ENCODE assay signal across 15 mouse cellular contexts in genomic region chr6:127723126-127723525, GRCm38 (mm10). TPM values are rescaled to one million over a fixed set of nuclear protein-coding genes. Genes with fewer than 3 reads are reported as not detected.
A peak's percentile ranks its signal among the peaks of the same experiment; 100 is the strongest.
DNase-seq lines count a peak whose midpoint lies in the region; ATAC-seq and TF ChIP-seq lines count a peak whose summit lies in the region.
"Had no signal": no experiment of that assay in that cellular context is flagged by ENCODE, and none has a peak within 500 bp of the region (broad histone marks: within the 10 kb centered on the region; RNA-seq: fewer than 3 reads in every experiment).

No protein-coding gene starts in this region.

- H3K4me2 ChIP-seq in forebrain, embryonic 16.5 days (ENCODE audit: low read length), result no peak overlapping the region
- no peak overlapping the region for H3K4me2 ChIP-seq in forebrain, postnatal 0 days (ENCODE audit: low read depth)
- H3K4me2 ChIP-seq in midbrain, embryonic 15.5 days, result no peak overlapping the region
- H3K4me2 ChIP-seq: embryonic facial prominence, embryonic 13.5 days; lung, embryonic 15.5 days had no signal

- 38% methylated on average over 8 of the region's 8 CpGs for WGBS in forebrain, embryonic 10.5 days
- 24% methylated on average over 8 of the region's 8 CpGs for WGBS in forebrain, embryonic 16.5 days
- WGBS in forebrain, postnatal 0 days, result 24% methylated on average over 8 of the region's 8 CpGs
- 19% methylated on average over 8 of the region's 8 CpGs for WGBS in midbrain, embryonic 15.5 days

- H3K36me3 ChIP-seq in forebrain, embryonic 10.5 days (replicated peaks), result no peaks in the 10 kb centered on the region
- H3K36me3 ChIP-seq in forebrain, embryonic 16.5 days (ENCODE audit: control insufficient read depth, insufficient read depth), result no peaks in the 10 kb centered on the region
- no peaks in the 10 kb centered on the region for H3K36me3 ChIP-seq in ES-E14 (ENCODE audit: control insufficient read depth, insufficient read depth, low read length, poor library complexity, severe bottlenecking)
- peaks cover 11% of the 10 kb centered on the region; the same call in 1 of the 2 replicates for H3K36me3 ChIP-seq in forebrain, postnatal 0 days (ENCODE audit: insufficient read depth)
- no peaks in the 10 kb centered on the region for H3K36me3 ChIP-seq in midbrain, embryonic 15.5 days (replicated peaks)
- H3K36me3 ChIP-seq: embryonic facial prominence, embryonic 13.5 days; lung, embryonic 15.5 days had no signal

- H3K9me3 ChIP-seq in forebrain, embryonic 10.5 days, result no peaks in the 10 kb centered on the region
- H3K9me3 ChIP-seq in forebrain, embryonic 16.5 days (ENCODE audit: control insufficient read depth, low read length), result no peaks in the 10 kb centered on the region
- no peaks in the 10 kb centered on the region for H3K9me3 ChIP-seq in ES-E14 (ENCODE audit: control insufficient read depth, insufficient read depth, low read depth, low read length)
- H3K9me3 ChIP-seq in forebrain, postnatal 0 days (ENCODE audit: low read length), result no peaks in the 10 kb centered on the region
- no peaks in the 10 kb centered on the region for H3K9me3 ChIP-seq in midbrain, embryonic 15.5 days
- H3K9me3 ChIP-seq: embryonic facial prominence, embryonic 13.5 days; lung, embryonic 15.5 days had no signal

- peak overlapping the region; percentile 71 for H3K27ac ChIP-seq in forebrain, embryonic 10.5 days
- no peak overlapping the region for H3K27ac ChIP-seq in forebrain, embryonic 16.5 days (ENCODE audit: low read length)
- no peak overlapping the region for H3K27ac ChIP-seq in ES-E14 (ENCODE audit: insufficient read depth, low read depth, low read length, poor library complexity, severe bottlenecking)
- no peak overlapping the region for H3K27ac ChIP-seq in forebrain, postnatal 0 days (ENCODE audit: low read depth, low read length)
- peak overlapping the region; percentile 19; the same call in 1 of the 2 replicates for H3K27ac ChIP-seq in midbrain, embryonic 15.5 days
- H3K27ac ChIP-seq: embryonic facial prominence, embryonic 13.5 days; lung, embryonic 15.5 days had no signal

- in situ Hi-C loops in ES-E14 (cut with MboI; ENCODE audit: low sequenced_read_pairs in 2 of 2, unreplicated experiment in 2 of 2), result no loop called here

- no peak overlapping the region for H3K4me3 ChIP-seq in forebrain, embryonic 10.5 days
- no peak overlapping the region for H3K4me3 ChIP-seq in forebrain, embryonic 16.5 days (replicated peaks; ENCODE audit: low read length)
- no peak overlapping the region for H3K4me3 ChIP-seq in ES-E14 (ENCODE audit: insufficient read depth in 1 of 2, low read depth in 1 of 2, low read length in 2 of 2, poor library complexity in 1 of 2, severe bottlenecking in 1 of 2)
- H3K4me3 ChIP-seq in forebrain, postnatal 0 days (ENCODE audit: low read depth, low read length), result no peak overlapping the region
- no peak overlapping the region for H3K4me3 ChIP-seq in midbrain, embryonic 15.5 days
- H3K4me3 ChIP-seq: embryonic facial prominence, embryonic 13.5 days; lung, embryonic 15.5 days had no signal

- no peak for TF ChIP-seq CTCF in forebrain, postnatal 0 days (IDR thresholded peaks at IDR 0.05; ENCODE audit: low read depth)

- no peak for DNase-seq in forebrain, embryonic 10.5 days (ENCODE audit: extremely low spot score, low spot score)
- peak; percentile 26 for DNase-seq in ES-E14 (ENCODE audit: low read depth, low spot score)
- no peak for DNase-seq in forebrain, postnatal 0 days
- no peak for DNase-seq in testis, postnatal 14 days (ENCODE audit: low spot score)
- DNase-seq: heart, adult 18-20 months; heart, postnatal 4 days had no signal

- H3K9ac ChIP-seq in forebrain, embryonic 16.5 days (replicated peaks; ENCODE audit: low read depth, low read length), result no peak overlapping the region
- no peak overlapping the region for H3K9ac ChIP-seq in ES-E14 (ENCODE audit: insufficient read depth, low read depth, low read length, poor library complexity, severe bottlenecking)
- no peak overlapping the region for H3K9ac ChIP-seq in forebrain, postnatal 0 days
- no peak overlapping the region for H3K9ac ChIP-seq in midbrain, embryonic 15.5 days
- H3K9ac ChIP-seq: embryonic facial prominence, embryonic 13.5 days; lung, embryonic 15.5 days had no signal

- H3K27me3 ChIP-seq in forebrain, embryonic 10.5 days (ENCODE audit: poor library complexity, severe bottlenecking), result no peaks in the 10 kb centered on the region
- H3K27me3 ChIP-seq in forebrain, embryonic 16.5 days (replicated peaks; ENCODE audit: control insufficient read depth, insufficient read depth, low read length), result no peaks in the 10 kb centered on the region
- H3K27me3 ChIP-seq in forebrain, postnatal 0 days (ENCODE audit: insufficient read depth, low read length), result no peaks in the 10 kb centered on the region
- H3K27me3 ChIP-seq in midbrain, embryonic 15.5 days (replicated peaks), result no peaks in the 10 kb centered on the region
- H3K27me3 ChIP-seq: embryonic facial prominence, embryonic 13.5 days; lung, embryonic 15.5 days had no signal

- H3K4me1 ChIP-seq in forebrain, embryonic 10.5 days, result peaks cover 24% of the 10 kb centered on the region
- no peaks in the 10 kb centered on the region; the same call in 1 of the 2 replicates for H3K4me1 ChIP-seq in forebrain, embryonic 16.5 days (replicated peaks; ENCODE audit: control insufficient read depth, insufficient read depth, low read length)
- H3K4me1 ChIP-seq in ES-E14 (ENCODE audit: control insufficient read depth in 2 of 2, insufficient read depth in 2 of 2, low read length in 2 of 2, poor library complexity in 1 of 2), result peaks cover 0 to 7% of the 10 kb centered on the region in 2 experiments; a peak in 3 of 4 replicates
- no peaks in the 10 kb centered on the region for H3K4me1 ChIP-seq in forebrain, postnatal 0 days (ENCODE audit: insufficient read depth)
- H3K4me1 ChIP-seq in midbrain, embryonic 15.5 days, result peaks cover 3% of the 10 kb centered on the region
- H3K4me1 ChIP-seq: embryonic facial prominence, embryonic 13.5 days; lung, embryonic 15.5 days had no signal

- no peak; the same call in 1 of the 2 replicates for ATAC-seq in forebrain, embryonic 16.5 days
- peak; percentile 32; the same call in 1 of the 2 replicates for ATAC-seq in forebrain, postnatal 0 days
- ATAC-seq in midbrain, embryonic 15.5 days (replicated peaks), result 0 out of 2 replicates have a peak, but pooled peaks have one; percentile 13
- no peak for ATAC-seq in erythroblast, adult 5-6 weeks (replicated peaks; ENCODE audit: low FRiP score, poor library complexity, severe bottlenecking)
- ATAC-seq in granulocyte monocyte progenitor cell, adult 5-6 weeks (replicated peaks; ENCODE audit: poor library complexity, severe bottlenecking), result no peak

TF ChIP-seq in ES-E14, 5 proteins besides CTCF, POLR2A, EP300 and RAD21:
- TF ChIP-seq ZNF384 (IDR thresholded peaks at IDR 0.05; ENCODE audit: low read depth, low read length) (no peak), HCFC1 (IDR thresholded peaks at IDR 0.05; ENCODE audit: borderline replicate concordance, insufficient read depth, low read length) (no peak), CHD2 (IDR thresholded peaks at IDR 0.05; ENCODE audit: low read depth, low read length) (no peak)

RNA-seq across cellular contexts. Expression of gene Prmt8, which starts 46.1 kb away (rescaled TPM):
- polyA plus RNA-seq in forebrain, embryonic 10.5 days (2016; fragmentation: Nextera tagmentation; extraction: Ambion mirVana), result 5.0 and 5.2 TPM in 2 replicates
- 28.4 and 31.4 TPM in 2 replicates for polyA plus RNA-seq in forebrain, embryonic 16.5 days (2015; fragmentation: Nextera tagmentation; extraction: Ambion mirVana)
- total RNA-seq in ES-E14 (2012; rRNA removed), result 2.1 and 5.5 TPM in 2 replicates
- total RNA-seq in forebrain, postnatal 0 days (2014; rRNA removed), result 29.9 and 32.7 TPM in 2 replicates
- polyA plus RNA-seq in forebrain, postnatal 0 days (2015; fragmentation: Nextera tagmentation; extraction: Ambion mirVana), result 20.6 and 36.4 TPM in 2 replicates
- 28.3 and 30.7 TPM in 2 replicates for polyA plus RNA-seq in midbrain, embryonic 15.5 days (2015; fragmentation: Nextera tagmentation; extraction: Ambion mirVana)
- total RNA-seq in erythroblast, adult 5-6 weeks (2015; ENCODE audit: low replicate concordance), result not detected in 2 replicates
- total RNA-seq in erythroblast, adult 5-6 weeks (2017; ENCODE audit: low replicate concordance), result not detected in 2 replicates
- not detected in 2 replicates for total RNA-seq in granulocyte monocyte progenitor cell, adult 5-6 weeks (2014; fragmentation: Nextera tagmentation)
- not detected in 2 replicates for total RNA-seq in granulocyte monocyte progenitor cell, adult 5-6 weeks (2017)
- total RNA-seq: adrenal gland, adult 2 months; heart, adult 18-20 months had no signal
- polyA plus RNA-seq: adrenal gland, adult 2 months; kidney, embryonic 16.5 days; lung, embryonic 15.5 days; thymus, postnatal 0 days had no signal

Comparison
In these comparisons a context has a peak if more than half of its experiments do, and no peak if none do; other contexts are left out.
1. H3K27ac ChIP-seq: peak in forebrain, embryonic 10.5 days (single experiment) and midbrain, embryonic 15.5 days (single experiment); none in forebrain, embryonic 16.5 days (single experiment), ES-E14 (single experiment) and forebrain, postnatal 0 days (single experiment).
2. ATAC-seq: peak in forebrain, postnatal 0 days (single experiment) and midbrain, embryonic 15.5 days (single experiment); none in forebrain, embryonic 16.5 days (single experiment), erythroblast, adult 5-6 weeks (single experiment) and granulocyte monocyte progenitor cell, adult 5-6 weeks (single experiment).